Mouse (Mus musculus) forebrain, postnatal 0 days (tissue): Measurements from ENCODE around the gene Galnt7. TPM values are rescaled to one million over a fixed set of nuclear protein-coding genes. Genes with fewer than 3 reads are reported as not detected.
A peak's percentile ranks its signal among the peaks of the same experiment; 100 is the strongest.

Experiments used
- ATAC-seq: fragments of 200-750 bp; cut with Nextera tagmentation; 2 replicates; pipeline ENCODE4 v1.8.0; 2017; ENCODE audit warnings: mild to moderate bottlenecking, moderate library complexity
- DNase-seq: peaks from one replicate; pipeline ENCODE4 v3.0.0-alpha.2; 2015
- H3K27ac ChIP-seq: fragments of 300-500 bp; sonication (generic); 2 replicates; pipeline ENCODE4 v1.5.1; 2014; ENCODE audit warnings: low read depth, mild to moderate bottlenecking, antibody characterized with exemption, low read length, moderate library complexity, mixed read lengths
- H3K27me3 ChIP-seq: fragments of 300-500 bp; sonication (generic); 2 replicates; pipeline ENCODE4 v1.6.1; 2014; ENCODE audit warnings: mild to moderate bottlenecking, low read length, mixed read lengths; ENCODE audit not compliant: insufficient read depth
- H3K36me3 ChIP-seq: fragments of 300-500 bp; sonication (generic); 2 replicates; pipeline ENCODE4 v1.6.1; 2014; ENCODE audit warnings: mild to moderate bottlenecking, moderate library complexity; ENCODE audit not compliant: insufficient read depth
- H3K4me1 ChIP-seq: fragments of 300-500 bp; sonication (generic); 2 replicates; pipeline ENCODE4 v1.6.1; 2014; ENCODE audit warnings: antibody characterized with exemption; ENCODE audit not compliant: insufficient read depth
- H3K4me2 ChIP-seq: fragments of 300-500 bp; sonication (generic); 2 replicates; pipeline ENCODE4 v1.6.1; 2014; ENCODE audit warnings: low read depth, mild to moderate bottlenecking, moderate library complexity
- H3K4me3 ChIP-seq: fragments of 300-500 bp; sonication (generic); 2 replicates; pipeline ENCODE4 v1.5.1; 2014; ENCODE audit warnings: low read depth, low read length, mixed read lengths
- H3K9ac ChIP-seq: fragments of 300-500 bp; sonication (generic); 2 replicates; pipeline ENCODE4 v1.6.1; 2014; ENCODE audit warnings: mild to moderate bottlenecking
- H3K9me3 ChIP-seq: fragments of 300-500 bp; sonication (generic); 2 replicates; pipeline ENCODE4 v1.6.1; 2016; ENCODE audit warnings: low read length
- CTCF ChIP-seq: sonication (generic); IDR thresholded peaks from 2 replicates; pipeline ENCODE4 v1.5.1; 2016; ENCODE audit warnings: antibody characterized with exemption, control low read depth, low read depth
- WGBS: fragments of 180-500 bp; shearing (Covaris S2); extraction: QIAGEN DNeasy Blood & Tissue Kit; methylation state at CpG from one replicate; pipeline ENCODE4 v1.1.7; 2014; 5-methylcytosine and 5-hydroxymethylcytosine counted together
- polyA plus RNA-seq: library from polyadenylated mRNA; unstranded; fragments of >200 nt; fragmentation: Nextera tagmentation; extraction: Ambion mirVana; gene quantifications from 2 replicates; pipeline ENCODE4 v1.2.1, GENCODE M21; 2015
- total RNA-seq: library from RNA; depleted of rRNA; stranded (reverse); fragments of >200 nt; gene quantifications from 2 replicates; pipeline ENCODE4 v1.2.3, GENCODE M21; 2014

Gene Galnt7
- total and polyA plus RNA-seq, 2 experiments from 2014 or later, result 5.3 to 8.0 TPM

DNA sequence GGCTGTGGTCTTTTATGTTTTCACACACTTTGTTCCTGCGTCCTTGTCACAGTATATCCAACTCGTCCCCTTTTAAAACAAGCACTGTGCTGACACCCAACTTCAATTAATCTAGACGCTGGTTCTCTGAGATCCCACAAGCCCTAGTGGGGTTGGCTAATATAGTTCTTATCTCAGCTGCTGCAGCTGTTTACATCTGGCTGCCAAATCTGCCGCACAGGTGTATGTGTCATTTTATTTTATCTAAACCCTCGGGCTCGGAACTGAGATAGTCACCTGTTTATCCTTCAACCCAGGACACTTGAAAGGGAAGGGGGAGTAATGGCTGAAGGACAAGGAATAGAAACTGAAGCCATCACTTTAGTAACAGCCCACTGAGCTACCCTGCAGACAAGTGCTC lies 8.6 kb downstream of the Galnt7 start:
- Histone ChIP-seq H3K4me3 (no peak overlapping the region), H3K9me3 (no peaks in the 10 kb centered on the region), H3K9ac (no peak overlapping the region), H3K4me2 (no peak overlapping the region), H3K36me3 (no peaks in the 10 kb centered on the region), H3K27ac (no peak overlapping the region), H3K27me3 (no peaks in the 10 kb centered on the region), H3K4me1 (peaks cover 3% of the 10 kb centered on the region)
- WGBS, result 89% methylated on average over 6 of the region's 6 CpGs
- no peak for TF ChIP-seq CTCF
- DNase-seq (no peak), ATAC-seq (no peak)

DNA sequence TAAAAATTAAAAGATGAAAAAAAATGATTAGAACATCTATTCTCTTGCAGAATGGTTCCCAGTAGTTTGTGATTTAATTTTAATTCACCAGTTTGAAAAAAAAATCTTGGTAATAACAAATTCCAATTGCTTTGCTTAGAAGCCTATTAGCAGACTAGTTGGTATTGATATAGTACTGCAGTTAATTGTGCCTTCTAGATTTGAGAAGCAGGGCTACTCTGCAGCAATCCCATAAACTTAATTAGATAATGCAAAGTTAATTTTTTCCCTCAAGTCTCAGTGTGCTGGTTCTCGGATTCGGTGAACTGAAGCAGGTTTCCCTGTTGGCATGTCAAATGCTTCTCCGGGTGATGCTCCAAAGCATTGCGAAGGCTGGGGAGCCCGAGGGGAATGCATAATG lies 10.1 kb downstream of the Galnt7 start:
- no peaks in the 10 kb centered on the region for H3K27me3 ChIP-seq
- no peak for DNase-seq
- no peak for ATAC-seq

DNA sequence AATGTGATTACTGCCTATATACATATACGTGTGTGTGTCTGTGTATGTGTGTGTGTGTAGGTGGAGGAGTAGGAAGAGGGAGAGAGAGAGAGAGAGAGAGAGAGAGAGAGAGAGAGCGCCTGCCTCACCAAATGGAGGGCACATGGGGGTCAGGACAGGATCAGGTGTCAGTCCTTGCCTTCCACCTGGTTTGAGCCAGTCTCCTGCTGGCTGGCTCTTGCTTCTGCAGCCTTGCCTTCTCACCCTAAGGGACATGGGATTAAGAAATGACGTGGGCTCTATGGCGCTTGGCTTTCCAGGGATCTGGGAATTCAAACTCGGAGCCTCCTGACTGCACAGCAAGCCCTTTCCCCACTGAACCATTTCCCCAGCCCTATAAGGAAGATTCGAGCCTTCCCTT lies 13.9 kb downstream of the Galnt7 start:
- 61% methylated on average over 6 of the region's 6 CpGs for WGBS
- TF ChIP-seq CTCF, result no peak
- H3K4me1 ChIP-seq, result no peaks in the 10 kb centered on the region
- no peak for DNase-seq
- H3K9me3 ChIP-seq, result no peaks in the 10 kb centered on the region
- no peak overlapping the region for H3K9ac ChIP-seq
- H3K27me3 ChIP-seq, result no peaks in the 10 kb centered on the region
- H3K4me3 ChIP-seq, result no peak overlapping the region
- no peak for ATAC-seq
- no peak overlapping the region for H3K4me2 ChIP-seq
- no peaks in the 10 kb centered on the region for H3K36me3 ChIP-seq
- no peak overlapping the region for H3K27ac ChIP-seq

More for the DNA sequence above, 10.1 kb downstream of the Galnt7 start:
- Histone ChIP-seq H3K27ac (no peak overlapping the region), H3K9ac (no peak overlapping the region), H3K9me3 (no peaks in the 10 kb centered on the region), H3K4me2 (no peak overlapping the region), H3K4me1 (peaks cover 3% of the 10 kb centered on the region), H3K36me3 (no peaks in the 10 kb centered on the region), H3K4me3 (no peak overlapping the region)
- no peak for TF ChIP-seq CTCF
- 64% methylated on average over 5 of the region's 5 CpGs for whole genome bisulfite sequencing

DNA sequence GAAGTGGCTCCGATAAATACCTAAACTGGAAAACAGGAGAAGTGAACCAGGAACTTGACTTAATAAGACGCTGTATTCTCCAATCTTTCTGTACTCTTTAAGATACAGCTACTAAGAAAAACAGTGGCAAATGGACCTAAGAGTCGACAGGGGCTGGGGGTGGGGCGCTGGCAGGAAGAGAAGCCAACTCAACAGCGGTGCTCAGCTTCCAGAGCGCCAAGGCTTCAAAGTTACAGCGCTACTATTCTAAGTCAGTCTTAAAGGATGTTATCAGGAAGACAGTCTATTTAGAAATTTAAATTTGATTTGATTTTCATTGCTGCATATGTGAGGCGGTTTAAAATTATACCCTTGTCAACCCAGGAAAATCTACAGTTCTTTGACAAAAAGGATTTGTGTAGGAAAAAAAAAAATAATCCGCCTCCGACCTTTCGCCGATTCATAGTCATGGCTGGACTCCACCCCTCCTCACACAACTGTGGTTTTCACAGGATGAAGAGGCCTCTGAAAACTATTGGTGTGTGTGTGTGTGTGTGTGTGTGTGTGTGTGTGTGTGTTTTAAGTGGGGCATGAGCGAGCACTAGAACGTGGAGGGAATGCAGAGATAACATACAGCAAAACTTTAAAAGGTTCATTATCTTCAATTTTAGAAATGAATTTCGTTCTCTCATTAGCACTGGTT lies 15.1 kb downstream of the Galnt7 start:
- Histone ChIP-seq H3K36me3 (no peaks in the 10 kb centered on the region), H3K4me1 (no peaks in the 10 kb centered on the region), H3K4me3 (no peak overlapping the region), H3K9me3 (no peaks in the 10 kb centered on the region), H3K9ac (no peak overlapping the region), H3K27me3 (no peaks in the 10 kb centered on the region), H3K27ac (no peak overlapping the region), H3K4me2 (no peak overlapping the region)
- no peak for TF ChIP-seq CTCF
- 78% methylated on average over 15 of the region's 15 CpGs for WGBS
- ATAC-seq (peak; percentile 51), DNase-seq (no peak)

DNA sequence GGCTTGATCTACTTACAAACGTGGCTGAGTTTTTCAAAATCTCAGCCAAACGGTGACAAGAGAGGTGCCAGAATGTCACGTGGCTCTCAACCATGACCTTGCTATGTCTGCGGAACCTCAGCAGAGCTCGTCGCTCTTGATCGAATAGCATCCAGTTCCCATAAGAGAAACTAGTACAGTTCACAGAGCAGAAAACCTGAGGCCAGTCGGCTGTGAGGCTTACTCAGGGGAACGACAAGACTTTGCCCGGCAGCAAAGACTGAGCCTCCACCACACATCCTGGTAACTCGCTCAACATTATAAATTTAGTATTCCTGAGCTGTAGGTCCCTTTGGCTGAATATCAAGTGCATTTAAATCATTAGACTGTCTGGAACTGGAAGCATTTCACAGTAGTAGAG lies 16.1 kb downstream of the Galnt7 start:
- H3K4me1 ChIP-seq, result no peaks in the 10 kb centered on the region
- H3K4me3 ChIP-seq, result no peak overlapping the region
- no peaks in the 10 kb centered on the region for H3K27me3 ChIP-seq
- no peak overlapping the region for H3K9ac ChIP-seq
- DNase-seq (no peak), ATAC-seq (no peak)
- H3K36me3 ChIP-seq, result no peaks in the 10 kb centered on the region
- H3K4me2 ChIP-seq, result no peak overlapping the region
- WGBS, result 71% methylated on average over 11 of the region's 11 CpGs
- no peak for TF ChIP-seq CTCF
- no peak overlapping the region for H3K27ac ChIP-seq
- no peaks in the 10 kb centered on the region for H3K9me3 ChIP-seq

DNA sequence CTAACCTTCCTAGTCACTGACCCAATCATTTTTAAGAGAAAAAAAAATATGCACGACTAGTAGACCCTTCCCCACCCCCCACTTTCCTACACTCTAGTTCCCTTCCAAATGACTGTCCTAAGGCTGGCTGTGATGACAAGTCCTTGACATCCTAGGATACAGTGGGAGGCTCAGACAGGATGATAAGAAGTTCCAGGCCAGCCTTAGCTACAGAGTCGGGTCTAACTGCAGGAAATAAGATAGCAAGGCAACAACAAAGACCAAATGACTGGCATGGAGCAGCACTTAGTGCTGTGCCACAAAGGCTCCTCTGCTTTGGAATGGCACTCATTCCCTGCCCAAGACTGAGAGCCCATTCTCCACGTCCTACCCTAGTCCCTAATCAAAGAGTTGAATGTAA lies 16.6 kb downstream of the Galnt7 start:
- ATAC-seq (no peak), DNase-seq (no peak)
- no peak for TF ChIP-seq CTCF
- no peaks in the 10 kb centered on the region for H3K9me3 ChIP-seq
- H3K9ac ChIP-seq, result no peak overlapping the region
- H3K4me3 ChIP-seq, result no peak overlapping the region
- H3K4me2 ChIP-seq, result no peak overlapping the region
- H3K27ac ChIP-seq, result no peak overlapping the region
- WGBS, result 59% methylated on average over 3 of the region's 3 CpGs
- no peaks in the 10 kb centered on the region for H3K36me3 ChIP-seq
- H3K4me1 ChIP-seq, result no peaks in the 10 kb centered on the region
- H3K27me3 ChIP-seq, result no peaks in the 10 kb centered on the region

DNA sequence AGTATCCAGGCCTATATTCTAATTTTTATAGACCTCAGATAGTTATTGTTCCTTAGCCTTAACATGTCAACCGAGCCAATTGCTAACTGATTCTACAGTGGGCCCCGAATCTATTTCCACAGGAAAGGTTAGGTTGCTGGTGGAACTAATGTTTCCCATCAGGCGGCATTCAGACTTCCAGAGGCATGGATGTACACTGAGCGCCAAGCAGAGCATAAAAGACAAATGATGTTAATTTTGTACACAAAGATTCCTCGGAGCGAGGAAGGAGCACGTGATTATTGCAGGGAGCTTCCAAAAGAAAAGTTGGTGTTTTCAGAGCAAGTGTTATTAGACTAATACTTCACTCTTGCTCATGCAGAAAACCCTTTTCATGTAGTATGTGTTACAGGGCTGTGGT lies 21.1 kb downstream of the Galnt7 start:
- 83% methylated on average over 7 of the region's 7 CpGs for WGBS
- H3K27me3 ChIP-seq, result no peaks in the 10 kb centered on the region
- DNase-seq, result no peak
- no peak overlapping the region for H3K4me3 ChIP-seq
- H3K9me3 ChIP-seq, result no peaks in the 10 kb centered on the region
- H3K4me1 ChIP-seq, result no peaks in the 10 kb centered on the region
- no peak overlapping the region for H3K27ac ChIP-seq
- no peak overlapping the region for H3K9ac ChIP-seq
- H3K4me2 ChIP-seq, result no peak overlapping the region
- ATAC-seq, result no peak
- TF ChIP-seq CTCF, result no peak
- H3K36me3 ChIP-seq, result no peaks in the 10 kb centered on the region
